Mouse (Mus musculus) small intestine, adult 2 months (tissue): ENCODE results near the gene Lca5.

Source experiments
- CTCF ChIP-seq: fragments of 200-500 bp; IDR thresholded peaks from 2 replicates; pipeline ENCODE4 v1.5.1; 2012; ENCODE audit warnings: low read depth, mild to moderate bottlenecking, control low read depth, inconsistent platforms, low read length, moderate library complexity, mixed read lengths; ENCODE audit not compliant: insufficient replicate concordance, insufficient read length; ENCODE audit errors: extremely low read depth
- POLR2A ChIP-seq: fragments of 200-500 bp; IDR thresholded peaks from 2 replicates; pipeline ENCODE4 v1.6.1; 2012; ENCODE audit warnings: low read depth, mild to moderate bottlenecking, control low read depth, inconsistent platforms, low read length, moderate library complexity

GRCm38 (mm10) chr9:83483419-83483818 lies 42.5 kb upstream of the Lca5 start:
- TF ChIP-seq CTCF (no peak), POLR2A (no peak)
